17 mouse cellular contexts compared by ENCODE assay signal in genomic region chr5:79306181-79306580, GRCm38 (mm10).
"Had no signal": no experiment of that assay in that cellular context is flagged by ENCODE, and none has a peak within 500 bp of the region (broad histone marks: within the 10 kb centered on the region; RNA-seq: fewer than 3 reads in every experiment).

No protein-coding gene starts in this region.

- H3K4me3 ChIP-seq: kidney, embryonic 15.5 days; left cerebral cortex, adult 2 months; liver, embryonic 13.5 days; myocyte; neural tube, embryonic 13.5 days had no signal

- H3K27me3 ChIP-seq: kidney, embryonic 15.5 days; liver, embryonic 13.5 days; neural tube, embryonic 13.5 days had no signal

- H3K4me1 ChIP-seq: kidney, embryonic 15.5 days; liver, embryonic 13.5 days; neural tube, embryonic 13.5 days had no signal

- H3K27ac ChIP-seq: kidney, embryonic 15.5 days; left cerebral cortex, adult 2 months; liver, embryonic 13.5 days; neural tube, embryonic 13.5 days; stomach, postnatal 0 days had no signal

- DNase-seq: kidney, postnatal 10 days; kidney, postnatal 36 days; layer of hippocampus, postnatal 36 days; liver, embryonic 13.5 days; lung, adult 2 months; lung, postnatal 14 days; lung, postnatal 4 days; midbrain, embryonic 14.5 days; retina, postnatal 1 day; right cerebral cortex, postnatal 14 days; right cerebral cortex, postnatal 4 days; thymus, postnatal 25 days had no signal

- H3K36me3 ChIP-seq: kidney, embryonic 15.5 days; liver, embryonic 13.5 days; neural tube, embryonic 13.5 days had no signal
